Mouse (Mus musculus) neural tube, embryonic 10.5 days (tissue): ENCODE measurements around the gene Wnt7b.

Source experiments
- DNase-seq: peaks from one replicate; pipeline ENCODE4 v3.0.0-alpha.2; 2017; ENCODE audit warnings: low spot score; ENCODE audit errors: extremely low spot score

Wnt7b gene

DNA sequence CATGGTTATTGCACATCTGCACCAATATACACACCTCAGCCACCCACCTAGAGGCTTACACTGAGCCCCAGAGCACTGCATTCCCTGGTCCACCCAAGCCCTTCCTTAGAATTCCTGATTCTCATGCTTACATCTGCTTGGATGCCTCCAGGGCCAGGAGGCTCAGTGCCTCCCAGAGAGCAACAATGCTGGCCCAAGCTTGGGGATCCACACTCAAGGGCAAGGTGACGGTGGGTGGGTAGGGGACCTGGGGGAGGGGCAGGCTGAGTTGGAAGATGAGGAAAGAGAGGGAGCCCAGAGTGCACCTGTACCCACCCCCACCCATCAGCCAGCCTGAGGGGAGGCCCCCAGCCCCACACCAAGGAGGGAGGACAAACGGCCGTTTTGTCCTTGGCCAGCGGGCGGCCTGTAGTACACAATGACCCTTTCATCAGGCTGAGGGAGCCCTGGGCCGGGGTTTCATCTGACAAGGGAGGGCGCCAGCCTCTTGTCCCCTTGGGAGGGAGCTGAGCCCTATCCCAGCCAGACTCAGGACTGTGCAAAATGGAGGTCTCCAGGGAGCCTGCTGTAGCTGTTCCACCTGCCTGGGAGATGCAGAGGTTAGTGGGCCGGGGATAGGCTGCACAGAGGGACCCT lies 9.5 kb downstream of the Wnt7b start:
- no peak for DNase-seq

DNA sequence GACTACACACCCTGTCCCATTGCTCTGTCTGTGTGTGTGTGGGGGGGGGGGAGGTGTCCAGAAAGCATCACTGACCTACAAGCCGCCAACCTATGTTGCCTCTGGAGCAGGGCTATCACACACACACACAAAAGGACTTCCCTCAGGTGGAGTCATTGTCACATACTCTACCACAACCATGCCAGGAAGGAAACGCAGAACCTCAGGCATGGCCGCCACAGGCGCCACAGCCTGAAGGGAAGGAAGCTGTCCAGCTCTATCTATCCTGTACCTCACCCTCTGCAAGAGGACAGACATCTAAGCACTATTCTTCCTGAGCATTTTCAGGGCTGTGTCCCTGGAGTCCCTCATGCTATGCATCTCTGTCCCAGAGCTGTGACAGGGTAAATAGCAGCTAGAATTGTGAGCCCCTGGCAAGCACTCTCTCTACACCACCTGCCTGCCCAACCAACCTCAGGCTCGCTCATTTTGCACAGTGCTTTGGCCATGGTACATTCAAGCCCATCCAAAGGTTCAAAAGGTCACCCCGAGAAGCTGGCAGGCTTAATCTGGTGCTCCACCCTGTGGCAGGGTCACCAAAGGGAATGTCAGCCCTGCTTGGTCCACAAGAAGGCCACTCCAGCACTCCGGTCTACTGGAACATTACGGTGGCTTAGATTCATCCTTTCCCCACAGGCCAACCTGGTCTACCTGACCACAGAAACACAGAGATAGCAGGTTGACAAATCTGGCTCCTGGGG lies 12.1 kb downstream of the Wnt7b start:
- DNase-seq: no peak

DNA sequence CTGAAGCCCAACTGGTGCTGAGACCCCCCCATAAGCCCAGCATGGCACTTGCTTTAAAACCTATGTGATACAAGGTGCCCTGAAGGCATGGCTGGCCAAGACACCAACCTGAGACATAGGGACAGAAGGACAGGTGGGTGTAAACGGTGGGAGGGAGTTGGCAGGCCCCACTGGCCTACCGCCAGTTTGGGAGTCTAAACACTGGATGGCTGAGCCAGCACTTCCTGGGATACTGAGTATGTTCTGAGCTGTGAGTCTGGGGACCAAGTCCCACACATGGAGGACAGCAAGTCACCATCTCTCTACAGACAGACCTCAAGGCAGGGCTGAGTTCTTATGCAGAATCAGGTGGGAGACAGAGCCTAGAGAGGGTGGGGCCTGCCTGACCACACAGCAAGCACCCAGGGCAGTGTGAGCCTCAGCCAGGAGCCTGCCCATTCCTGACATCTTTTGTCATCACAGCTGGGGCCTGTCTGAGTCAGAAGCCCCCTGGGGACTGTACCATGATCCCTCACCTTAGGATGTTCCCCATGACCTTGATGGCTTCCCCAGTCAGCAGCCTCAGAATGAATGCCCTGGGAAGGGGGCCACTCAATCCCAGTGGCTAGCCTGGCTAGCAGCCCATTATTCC lies 13.0 kb downstream of the Wnt7b start:
- DNase-seq: no peak

DNA sequence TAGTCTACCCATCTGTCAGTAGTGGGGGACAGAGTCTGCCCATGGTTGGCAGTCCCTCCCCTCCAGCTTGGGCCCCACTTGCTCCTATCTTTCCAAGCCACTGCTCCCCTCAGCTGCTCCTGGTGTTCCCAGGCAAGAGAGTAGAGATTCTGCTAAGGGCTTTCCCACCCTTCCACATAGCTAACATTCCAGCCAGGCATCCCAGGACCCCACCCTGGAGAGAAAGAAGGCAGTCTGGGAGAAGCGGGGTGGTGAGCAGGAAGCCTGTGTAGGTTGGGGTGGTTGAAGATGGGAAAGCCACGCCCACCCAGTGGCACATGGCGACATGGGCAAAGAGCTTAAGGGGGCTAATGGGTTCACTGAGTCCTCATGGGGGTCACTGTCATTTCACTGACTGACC lies 13.9 kb downstream of the Wnt7b start:
- DNase-seq: no peak

DNA sequence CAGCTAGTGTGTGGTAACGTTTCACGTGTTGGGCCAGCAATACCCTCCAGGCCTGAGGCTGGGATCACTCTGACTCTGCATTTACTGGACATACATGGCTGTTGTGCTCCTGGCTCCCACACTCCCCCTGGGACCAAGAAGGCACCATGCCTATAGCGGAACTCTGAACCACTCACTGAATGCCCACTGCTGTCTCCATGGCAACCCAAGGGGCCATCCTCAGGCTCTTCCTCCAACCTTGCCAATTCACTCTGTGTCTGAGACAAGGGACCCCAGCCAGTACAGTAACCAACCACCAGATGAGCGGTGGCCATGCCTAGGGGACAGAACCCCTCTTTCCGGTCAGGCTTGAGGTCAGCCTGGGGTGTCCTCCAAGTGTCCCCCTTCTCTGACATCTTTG lies 17.3 kb downstream of the Wnt7b start:
- DNase-seq: no peak

DNA sequence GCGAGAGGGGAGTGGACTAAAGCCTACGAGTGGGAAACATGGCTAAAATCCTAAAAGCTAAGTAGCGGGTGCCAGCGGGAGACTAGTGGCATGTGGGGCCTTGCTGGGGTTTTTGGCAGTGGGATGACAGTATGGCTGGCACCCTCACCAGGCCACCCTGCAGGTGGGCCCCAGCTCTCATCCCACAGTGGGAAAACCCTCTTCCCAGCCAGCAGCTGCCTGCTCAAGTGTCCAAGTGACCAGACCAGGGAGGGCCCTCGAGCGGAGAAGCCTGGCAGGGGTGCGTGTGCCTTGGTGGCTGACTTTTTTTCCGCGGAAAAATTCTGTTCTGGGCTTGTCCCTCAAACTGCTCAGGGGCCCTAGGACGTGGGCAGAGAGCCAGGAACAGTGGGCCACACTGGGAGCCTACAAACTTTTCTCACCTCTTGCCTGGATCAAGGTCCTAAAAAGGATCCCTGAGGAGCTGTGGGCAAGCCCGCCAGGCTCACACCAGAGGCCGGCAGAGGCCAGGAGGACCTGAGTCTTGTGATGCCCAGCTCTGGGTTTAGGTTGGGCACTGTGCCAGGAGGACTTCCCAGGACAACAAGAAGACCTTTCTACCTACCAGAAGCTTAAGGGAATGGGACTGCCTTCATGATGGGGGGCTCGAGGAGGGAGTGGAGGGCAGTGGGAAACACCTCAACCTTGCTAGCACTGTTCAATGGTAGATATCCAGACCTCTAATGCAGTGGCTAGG lies 18.1 kb downstream of the Wnt7b start:
- no peak for DNase-seq

DNA sequence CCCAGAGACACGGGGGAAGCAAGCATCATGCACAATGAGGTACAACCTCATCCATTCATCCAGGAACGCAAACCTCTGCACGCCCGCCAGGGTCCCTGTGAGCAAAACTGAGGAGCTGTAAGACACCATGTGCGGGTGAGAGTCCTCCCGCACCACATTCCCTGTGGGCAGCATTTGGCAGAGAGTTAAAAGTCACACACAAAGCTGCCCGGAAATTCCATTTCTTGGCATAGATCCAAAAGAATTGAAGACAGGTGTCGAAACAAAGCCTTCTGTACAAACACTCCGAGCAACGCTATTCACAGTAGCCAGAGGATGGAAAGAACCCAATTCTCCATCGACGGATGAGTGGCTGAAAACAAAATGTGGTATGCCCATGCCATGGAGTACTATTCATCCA lies 20.3 kb downstream of the Wnt7b start:
- DNase-seq: no peak

DNA sequence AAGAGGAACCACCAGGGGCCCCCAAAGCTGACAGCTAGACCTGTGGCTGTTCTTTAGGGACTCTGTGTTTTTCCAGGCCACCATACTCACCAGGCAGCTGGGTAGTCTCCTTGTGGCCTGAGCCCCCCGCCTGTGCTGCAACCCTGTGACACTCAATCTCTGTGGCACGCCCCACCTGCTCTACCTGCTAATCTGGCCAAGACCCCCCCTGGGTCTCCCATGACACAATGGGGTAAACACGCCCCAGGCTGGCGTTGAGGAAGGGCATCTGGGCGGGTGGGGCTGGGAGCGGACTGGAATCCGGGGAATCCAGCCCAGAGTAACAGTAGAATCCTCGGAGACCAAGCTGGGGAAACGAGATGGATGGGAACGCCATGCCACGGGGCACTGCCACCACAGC lies 21.4 kb downstream of the Wnt7b start:
- DNase-seq: no peak

DNA sequence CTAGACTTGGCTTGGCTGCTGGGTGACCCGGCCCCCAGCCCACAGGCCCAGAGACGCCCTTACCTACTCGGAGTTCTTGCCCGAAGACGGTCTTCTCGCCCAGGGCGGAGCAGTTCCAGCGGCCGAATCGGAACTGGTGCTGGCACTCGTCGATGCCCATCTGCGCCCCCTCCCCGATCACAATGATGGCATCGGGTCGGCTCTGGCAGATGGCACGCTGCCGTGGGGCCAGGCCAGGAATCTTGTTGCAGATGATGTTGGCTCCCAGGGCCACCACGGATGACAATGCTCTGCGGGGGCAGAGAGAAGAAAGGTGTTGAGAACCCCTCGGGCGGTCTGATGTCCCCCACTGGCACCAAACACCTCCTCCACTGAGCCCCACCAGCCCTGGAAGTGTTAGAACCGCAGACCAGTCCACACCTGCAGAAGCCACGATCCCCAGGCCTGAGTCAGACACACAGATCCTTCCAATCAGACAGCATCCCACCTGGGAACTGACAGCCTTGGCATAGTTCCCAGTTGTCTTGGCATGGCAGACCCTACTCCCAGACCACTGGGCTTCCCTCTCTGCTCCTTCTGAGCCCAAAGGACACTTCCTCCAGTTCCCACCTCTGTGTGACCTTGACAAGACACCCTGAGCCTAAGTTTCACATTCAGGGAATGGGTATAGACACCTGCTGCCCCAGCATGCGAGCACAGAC lies 23.3 kb downstream of the Wnt7b start:
- DNase-seq: no peak

DNA sequence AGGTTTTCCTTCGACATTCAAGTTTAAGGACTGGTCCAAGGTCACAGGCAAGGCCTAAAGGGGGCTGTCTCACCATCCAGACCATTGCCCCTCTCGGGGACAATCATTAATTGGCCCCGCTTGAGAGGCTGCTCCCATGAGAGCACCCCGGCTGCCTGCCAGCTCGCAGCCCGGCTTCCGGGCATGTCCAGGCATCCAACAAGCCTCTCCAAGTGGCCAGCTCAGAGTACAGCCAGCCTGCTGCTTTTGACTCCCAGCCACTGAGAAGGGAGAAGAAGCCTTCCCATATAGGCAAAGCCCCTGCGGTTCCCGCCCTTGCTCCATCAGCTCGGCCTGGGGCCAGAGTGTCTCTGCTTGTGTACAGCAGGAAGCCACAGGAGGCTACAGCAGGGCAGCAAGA lies 26.5 kb downstream of the Wnt7b start:
- DNase-seq: no peak

DNA sequence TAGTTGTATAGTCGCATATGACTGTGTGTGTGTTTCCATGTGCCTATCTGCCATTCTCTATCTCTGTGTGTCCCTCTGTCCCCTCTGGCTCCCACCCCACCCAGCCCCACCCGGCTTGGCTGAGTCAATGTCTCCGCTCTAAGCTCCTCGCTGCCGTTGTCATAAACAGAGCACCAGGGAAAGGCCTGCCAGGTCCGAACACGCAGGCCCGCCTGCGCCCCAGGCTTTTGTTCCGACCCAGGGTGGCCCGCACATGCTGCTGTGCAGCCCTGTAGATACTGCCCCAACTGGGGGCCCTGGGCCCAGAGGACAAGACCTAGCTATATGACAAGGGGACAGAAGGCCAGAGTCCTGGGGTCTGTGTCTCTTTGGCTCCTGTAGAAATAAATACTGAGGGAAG lies 28.9 kb downstream of the Wnt7b start:
- DNase-seq: no peak

DNA sequence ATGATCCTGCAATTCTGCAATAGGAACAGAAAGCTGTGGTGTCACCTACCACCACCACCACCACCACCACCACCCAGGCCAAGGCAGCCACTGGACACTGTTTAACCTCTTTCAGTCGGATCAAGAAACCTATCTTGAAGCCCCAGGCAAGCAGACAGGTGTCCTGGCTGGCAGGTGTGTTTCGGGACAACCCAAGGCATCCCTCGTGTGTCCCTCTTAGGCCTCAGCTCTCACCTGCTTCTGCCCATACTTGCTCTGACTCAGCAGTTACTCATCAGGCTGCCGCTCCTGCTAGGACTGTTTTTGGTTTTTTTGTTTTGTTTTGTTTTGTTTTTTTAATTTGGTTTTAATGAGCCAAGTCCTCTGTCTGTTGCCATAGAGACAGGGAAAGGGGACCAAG lies 35.8 kb downstream of the Wnt7b start:
- DNase-seq: no peak

DNA sequence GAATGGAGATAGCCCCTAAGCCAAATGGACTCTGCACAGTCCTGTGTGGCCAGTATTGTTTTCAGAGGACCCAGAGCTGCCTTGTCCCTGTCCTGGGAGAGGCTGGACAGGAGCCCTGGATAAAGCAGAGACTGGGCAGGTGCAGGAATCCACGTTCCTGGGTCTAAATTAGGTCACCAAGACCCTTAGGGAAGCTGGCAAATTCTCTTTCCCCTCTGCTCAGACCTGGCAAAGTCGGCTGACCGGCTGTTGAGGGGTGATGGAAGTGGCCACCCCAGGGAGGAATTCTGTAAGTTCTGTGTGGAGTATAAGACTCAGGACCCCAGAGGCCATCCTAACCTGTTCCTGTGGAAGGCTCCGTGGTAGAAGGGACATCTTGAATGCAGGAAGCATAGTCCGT lies 36.9 kb downstream of the Wnt7b start:
- no peak for DNase-seq

DNA sequence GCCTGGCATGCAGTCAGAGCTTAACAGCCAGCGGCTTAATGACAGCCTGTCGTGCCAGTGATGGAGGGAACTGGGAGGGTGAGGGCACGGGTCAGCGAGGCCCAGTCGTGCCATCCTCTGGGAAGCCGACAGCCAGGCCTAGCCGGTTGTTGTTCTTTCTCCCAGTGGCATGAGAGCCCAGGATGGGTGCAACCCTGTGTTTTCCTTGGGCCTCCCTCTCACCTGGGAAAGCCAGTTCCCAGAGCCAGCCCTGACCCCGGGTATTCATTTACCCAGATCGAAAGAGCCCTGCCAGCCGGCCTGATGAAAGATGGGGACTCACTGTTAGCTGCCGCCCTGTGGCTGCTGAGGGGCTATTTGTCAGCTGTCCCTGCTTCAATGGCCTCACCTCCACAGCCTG lies 44.1 kb downstream of the Wnt7b start:
- peak; percentile 18 for DNase-seq

DNA sequence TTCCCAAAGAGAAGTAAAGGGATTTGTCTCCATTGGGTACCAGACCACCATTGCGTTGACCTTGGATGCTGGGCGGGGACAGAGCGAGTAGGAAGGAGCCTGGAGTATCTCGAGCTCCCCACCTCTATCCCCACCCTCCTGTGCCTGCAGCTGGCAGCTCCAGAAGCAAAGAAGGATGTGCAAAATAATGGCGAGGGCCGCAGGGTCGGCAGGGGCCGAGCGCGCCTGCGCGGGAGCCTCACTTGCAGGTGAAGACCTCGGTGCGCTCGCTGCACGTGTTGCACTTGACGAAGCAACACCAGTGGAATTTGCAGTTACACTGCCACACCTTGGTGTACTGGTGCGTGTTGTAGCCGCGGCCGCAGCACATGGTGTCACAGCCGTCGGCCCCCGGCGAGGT lies 45.1 kb downstream of the Wnt7b start:
- DNase-seq: no peak

DNA sequence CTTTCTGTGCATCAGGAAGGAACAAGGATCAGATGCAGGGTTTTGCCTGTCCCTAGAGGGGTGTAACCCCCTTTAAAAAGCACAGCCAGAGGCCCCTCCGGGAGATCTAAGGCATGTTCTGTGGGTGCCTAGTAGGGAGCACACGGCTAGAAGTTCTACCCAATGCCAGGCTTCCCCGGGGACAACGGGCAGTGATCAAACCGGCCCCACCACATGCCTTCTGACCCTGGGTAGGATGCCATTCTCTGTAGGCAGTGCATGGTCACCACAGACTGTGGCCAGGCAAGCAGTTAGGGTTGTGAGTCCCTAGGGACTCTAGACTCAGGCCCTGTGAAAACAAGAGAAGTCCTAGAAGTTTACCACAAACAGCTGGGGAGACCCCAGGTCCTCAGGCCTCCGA lies 47.6 kb downstream of the Wnt7b start:
- no peak for DNase-seq

DNA sequence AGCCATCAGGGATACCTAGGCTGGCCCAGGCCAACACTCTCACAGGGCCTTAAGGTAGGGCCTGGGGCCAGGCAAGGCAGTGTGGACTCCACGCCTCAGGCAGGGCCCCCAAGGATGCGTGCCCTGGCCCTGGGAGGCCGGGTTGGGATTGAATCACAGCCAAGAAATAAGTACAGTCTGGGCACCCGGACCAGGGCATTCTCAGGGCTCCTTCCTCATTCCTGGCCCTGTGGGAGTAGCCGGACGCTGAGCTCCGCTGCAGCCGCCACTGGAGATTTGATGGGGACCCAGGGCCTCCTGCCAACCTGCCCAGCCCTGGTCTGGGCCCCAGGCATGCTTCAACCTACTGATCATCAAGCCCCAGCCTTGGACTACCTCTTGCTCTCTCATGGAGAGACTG lies 48.1 kb downstream of the Wnt7b start:
- no peak for DNase-seq

DNA sequence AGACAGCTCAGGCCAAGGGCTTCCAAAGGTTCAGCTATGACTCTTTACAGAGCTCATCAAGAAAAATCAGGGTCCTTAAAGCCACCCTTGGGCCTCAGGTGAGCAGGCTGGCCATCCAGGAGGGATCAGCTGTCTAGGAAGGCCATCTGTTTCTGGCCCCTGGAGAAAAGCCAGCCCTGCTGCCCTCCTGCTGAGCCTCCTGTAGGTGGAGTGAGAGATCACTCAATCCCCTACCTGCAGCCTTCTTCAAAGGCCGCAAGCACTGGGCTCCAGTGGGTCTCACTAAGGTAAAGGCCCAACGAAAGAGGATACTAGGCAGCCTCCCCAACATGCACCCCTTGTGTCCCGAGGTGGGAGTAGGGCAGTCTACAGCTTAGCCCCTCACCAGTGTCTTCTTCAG lies 50.2 kb downstream of the Wnt7b start:
- DNase-seq: no peak

DNA sequence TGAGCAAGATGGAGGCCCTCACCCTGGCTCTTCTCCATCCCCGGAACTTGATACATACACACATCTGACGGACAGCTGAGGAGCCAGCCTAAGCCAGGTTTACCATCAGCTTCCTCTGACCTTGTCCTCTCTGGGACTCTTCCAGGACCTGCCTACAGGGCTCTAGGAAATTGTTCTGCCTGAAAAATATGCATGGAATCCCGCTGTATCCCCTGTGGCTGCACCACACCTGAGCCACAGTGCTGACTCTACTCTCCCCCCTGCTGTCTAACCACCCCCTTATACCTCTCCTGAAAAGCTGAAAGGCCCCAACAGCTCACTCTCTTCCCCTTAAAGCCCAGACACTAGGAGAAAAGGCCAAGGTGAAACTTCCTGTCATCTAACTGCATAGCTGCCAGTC lies 52.4 kb downstream of the Wnt7b start:
- no peak for DNase-seq

DNA sequence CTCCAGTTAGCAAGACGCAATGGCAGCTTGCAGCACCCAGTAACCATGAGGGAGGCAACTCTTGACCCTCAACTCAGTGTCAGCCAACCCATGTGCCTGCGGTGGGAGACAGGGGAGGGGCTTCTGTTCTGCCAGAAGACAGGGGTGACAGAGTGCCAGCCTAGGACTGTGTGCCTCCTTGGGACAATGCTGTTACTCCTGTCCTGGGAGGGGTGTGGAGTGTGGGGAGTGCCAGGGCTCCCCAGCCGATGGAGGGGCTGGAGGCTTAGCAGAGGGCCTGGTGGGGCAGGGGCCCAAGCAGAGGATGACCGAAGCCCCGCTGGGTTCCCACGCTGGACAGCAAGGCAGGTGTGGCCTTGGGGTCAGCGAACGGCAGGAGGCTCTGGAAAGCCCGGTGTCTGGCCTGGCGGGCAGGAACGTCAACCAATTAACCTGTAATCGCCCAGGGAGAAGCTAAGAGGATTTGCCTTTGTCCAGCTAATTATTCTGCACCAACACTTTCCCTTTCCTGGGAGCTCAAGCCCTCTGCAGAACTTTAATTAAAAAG lies 57.8 kb downstream of the Wnt7b start:
- no peak for DNase-seq
